ENCODE assay signal across 10 mouse cellular contexts in the genomic region with DNA sequence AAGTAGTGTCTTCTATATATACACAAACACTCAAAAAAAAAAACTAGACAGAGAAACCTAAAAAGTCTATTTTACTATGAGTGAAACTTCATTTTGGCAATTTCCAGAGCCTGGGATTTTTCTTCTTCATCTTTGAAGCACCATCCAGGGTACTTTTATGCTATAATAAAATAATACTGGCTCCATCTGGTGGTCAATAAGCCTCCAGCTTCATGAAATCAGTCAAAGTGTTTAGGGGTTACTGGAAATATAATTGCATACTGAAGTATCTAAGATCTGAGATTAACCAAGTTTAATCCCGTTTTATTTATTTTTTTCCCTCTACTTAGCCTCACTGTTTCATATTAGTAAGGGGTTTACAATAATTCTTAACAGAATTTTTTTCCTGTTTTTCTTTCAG.
DNase-seq lines count a peak whose midpoint lies in the region; ATAC-seq and TF ChIP-seq lines count a peak whose summit lies in the region.
"Had no signal": no experiment of that assay in that cellular context is flagged by ENCODE, and none has a peak within 500 bp of the region (broad histone marks: within the 10 kb centered on the region; RNA-seq: fewer than 3 reads in every experiment).

No protein-coding gene starts in this region.

- no peak overlapping the region for H3K9ac ChIP-seq in forebrain, embryonic 15.5 days (replicated peaks)
- no peak overlapping the region for H3K9ac ChIP-seq in midbrain, postnatal 0 days (replicated peaks; ENCODE audit: low read length, poor library complexity, severe bottlenecking)

- no peak overlapping the region for H3K4me2 ChIP-seq in forebrain, embryonic 15.5 days (replicated peaks)
- H3K4me2 ChIP-seq in midbrain, postnatal 0 days (ENCODE audit: low read depth, low read length, poor library complexity, severe bottlenecking) = no peak overlapping the region

- no peaks in the 10 kb centered on the region for H3K27me3 ChIP-seq in forebrain, embryonic 15.5 days
- no peaks in the 10 kb centered on the region for H3K27me3 ChIP-seq in forebrain, embryonic 10.5 days (ENCODE audit: poor library complexity, severe bottlenecking)
- H3K27me3 ChIP-seq in midbrain, postnatal 0 days (ENCODE audit: insufficient read depth, low read length) = no peaks in the 10 kb centered on the region

- H3K4me3 ChIP-seq in forebrain, embryonic 15.5 days = no peak overlapping the region
- H3K4me3 ChIP-seq in forebrain, embryonic 10.5 days = no peak overlapping the region
- no peak overlapping the region for H3K4me3 ChIP-seq in midbrain, postnatal 0 days (ENCODE audit: low read depth, low read length)

- peak; percentile 76 for TF ChIP-seq CTCF in midbrain, postnatal 0 days (IDR thresholded peaks at IDR 0.05)

- 0 out of 2 replicates have a peak, but pooled peaks have one; percentile 60 for ATAC-seq in forebrain, embryonic 15.5 days (replicated peaks)
- no peak for ATAC-seq in midbrain, postnatal 0 days (ENCODE audit: low FRiP score)

- H3K36me3 ChIP-seq in forebrain, embryonic 15.5 days = no peaks in the 10 kb centered on the region
- H3K36me3 ChIP-seq in forebrain, embryonic 10.5 days (replicated peaks) = peaks cover 5% of the 10 kb centered on the region
- no peaks in the 10 kb centered on the region for H3K36me3 ChIP-seq in midbrain, postnatal 0 days (ENCODE audit: insufficient read depth, low read length)

- intact Hi-C loops in left cerebral cortex, postnatal 4 days (cut with DNase I) = loop anchor here (5.0 kb wide), 1 partner anchor 394 kb away; a partner anchor contains a TSS

- DNase-seq in forebrain, embryonic 10.5 days (ENCODE audit: extremely low spot score, low spot score) = no peak
- peak; percentile 9 for DNase-seq in left cerebral cortex, adult 11 months (ENCODE audit: low spot score)
- DNase-seq in left cerebral cortex, postnatal 4 days = no peak
- DNase-seq in NIH3T3 (ENCODE audit: low read depth) = peak; percentile 65
- peak; percentile 82 for DNase-seq in midbrain, postnatal 0 days (ENCODE audit: low spot score)
- no peak for DNase-seq in thymus, postnatal 0 days (ENCODE audit: low spot score)
- no peak for DNase-seq in cerebellum, adult 11 months
- DNase-seq: cerebellum, adult 8-10 months; heart, postnatal 36 days had no signal

- no peak overlapping the region for H3K27ac ChIP-seq in forebrain, embryonic 15.5 days (replicated peaks)
- no peak overlapping the region for H3K27ac ChIP-seq in forebrain, embryonic 10.5 days
- no peak overlapping the region for H3K27ac ChIP-seq in midbrain, postnatal 0 days (ENCODE audit: low read depth, low read length)

- no peaks in the 10 kb centered on the region for H3K9me3 ChIP-seq in forebrain, embryonic 15.5 days
- H3K9me3 ChIP-seq in forebrain, embryonic 10.5 days = peaks cover 3% of the 10 kb centered on the region; the same call in 1 of the 2 replicates
- H3K9me3 ChIP-seq in midbrain, postnatal 0 days (ENCODE audit: low read length) = no peaks in the 10 kb centered on the region

- H3K4me1 ChIP-seq in forebrain, embryonic 15.5 days = no peaks in the 10 kb centered on the region
- H3K4me1 ChIP-seq in forebrain, embryonic 10.5 days = peaks cover 21% of the 10 kb centered on the region
- no peaks in the 10 kb centered on the region for H3K4me1 ChIP-seq in midbrain, postnatal 0 days (ENCODE audit: insufficient read depth, low read length)

- 87% methylated on average over 1 of the region's 1 CpGs for WGBS in forebrain, embryonic 15.5 days
- 80% methylated on average over 1 of the region's 1 CpGs for WGBS in forebrain, embryonic 10.5 days
- WGBS in midbrain, postnatal 0 days = 70% methylated on average over 1 of the region's 1 CpGs

Comparison
In these comparisons a context has a peak if more than half of its experiments do, and no peak if none do; other contexts are left out.
1. DNase-seq: peak in left cerebral cortex, adult 11 months (single experiment), NIH3T3 (single experiment) and midbrain, postnatal 0 days (single experiment); none in forebrain, embryonic 10.5 days (single experiment), left cerebral cortex, postnatal 4 days (single experiment), thymus, postnatal 0 days (single experiment) and cerebellum, adult 11 months (single experiment).